Mouse (Mus musculus): ENCODE measurements around the gene Lmna. TPM values are rescaled to one million over a fixed set of nuclear protein-coding genes. Genes with fewer than 3 reads are reported as not detected.

The Lmna gene
- polyA plus RNA-seq, 1 experiment: 51.4 TPM

DNA sequence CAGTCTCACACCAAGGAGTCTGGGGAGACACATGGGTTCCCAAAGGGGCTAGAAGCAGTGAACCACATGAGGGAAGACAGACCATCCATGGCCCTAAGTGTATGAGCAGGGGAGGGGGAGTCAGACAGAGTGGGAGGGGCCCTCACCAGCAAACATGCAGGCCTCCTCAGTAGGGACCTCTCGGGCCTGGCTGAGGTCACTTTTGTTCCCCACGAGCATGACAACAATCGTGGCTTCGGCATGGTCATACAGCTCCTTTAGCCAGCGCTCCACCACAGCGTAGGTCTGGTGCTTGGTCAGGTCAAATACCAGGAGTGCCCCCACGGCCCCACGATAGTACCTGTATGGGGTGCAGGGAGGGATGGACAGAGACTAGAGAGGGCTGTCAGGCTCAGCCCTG lies 33.4 kb upstream of the Lmna start:
- Histone ChIP-seq H3K27ac (ENCODE audit: insufficient read depth, low read length) (no peak overlapping the region), H3K4me1 (ENCODE audit: control insufficient read depth, insufficient read depth, low read length) (peaks cover 35% of the 10 kb centered on the region), H3K4me3 (replicated peaks; ENCODE audit: insufficient read depth, low read depth, low read length) (no peak overlapping the region), H3K27me3 (ENCODE audit: control insufficient read depth, insufficient read depth, low read length) (no peaks in the 10 kb centered on the region)
- DNase-seq: no peak
- WGBS: 85% methylated on average over 8 of the region's 8 CpGs
- TF ChIP-seq CTCF (IDR thresholded peaks at IDR 0.05; ENCODE audit: borderline replicate concordance, insufficient read depth, low read depth, low read length) (no peak), POLR2A (IDR thresholded peaks at IDR 0.05; ENCODE audit: borderline replicate concordance, insufficient read depth, low read length) (no peak)

DNA sequence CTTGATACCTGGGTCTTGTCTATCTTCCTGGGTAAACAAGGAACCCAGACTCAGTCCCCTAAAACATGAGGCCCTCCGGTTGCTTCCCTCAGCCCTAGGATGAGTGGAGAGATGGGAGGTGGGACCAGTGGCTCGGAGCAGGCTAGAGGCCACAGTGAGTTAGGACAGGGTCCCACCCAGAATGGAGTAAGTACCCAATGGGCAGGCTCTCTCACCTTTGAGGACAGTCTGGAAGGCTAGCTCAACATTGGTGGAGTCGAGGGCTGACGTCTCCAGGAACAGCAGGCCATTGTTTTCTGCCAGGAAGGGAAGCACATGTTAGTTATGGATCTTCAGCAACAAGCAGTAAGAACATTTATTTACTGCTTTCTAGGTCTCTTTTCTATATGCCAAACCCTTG lies 32.7 kb upstream of the Lmna start:
- WGBS: 37% methylated on average over 4 of the region's 4 CpGs
- peak overlapping the region; percentile 64 for H3K27ac ChIP-seq (ENCODE audit: insufficient read depth, low read length)
- no peak for TF ChIP-seq CTCF (IDR thresholded peaks at IDR 0.05; ENCODE audit: borderline replicate concordance, insufficient read depth, low read depth, low read length)
- TF ChIP-seq POLR2A (IDR thresholded peaks at IDR 0.05; ENCODE audit: borderline replicate concordance, insufficient read depth, low read length): no peak

DNA sequence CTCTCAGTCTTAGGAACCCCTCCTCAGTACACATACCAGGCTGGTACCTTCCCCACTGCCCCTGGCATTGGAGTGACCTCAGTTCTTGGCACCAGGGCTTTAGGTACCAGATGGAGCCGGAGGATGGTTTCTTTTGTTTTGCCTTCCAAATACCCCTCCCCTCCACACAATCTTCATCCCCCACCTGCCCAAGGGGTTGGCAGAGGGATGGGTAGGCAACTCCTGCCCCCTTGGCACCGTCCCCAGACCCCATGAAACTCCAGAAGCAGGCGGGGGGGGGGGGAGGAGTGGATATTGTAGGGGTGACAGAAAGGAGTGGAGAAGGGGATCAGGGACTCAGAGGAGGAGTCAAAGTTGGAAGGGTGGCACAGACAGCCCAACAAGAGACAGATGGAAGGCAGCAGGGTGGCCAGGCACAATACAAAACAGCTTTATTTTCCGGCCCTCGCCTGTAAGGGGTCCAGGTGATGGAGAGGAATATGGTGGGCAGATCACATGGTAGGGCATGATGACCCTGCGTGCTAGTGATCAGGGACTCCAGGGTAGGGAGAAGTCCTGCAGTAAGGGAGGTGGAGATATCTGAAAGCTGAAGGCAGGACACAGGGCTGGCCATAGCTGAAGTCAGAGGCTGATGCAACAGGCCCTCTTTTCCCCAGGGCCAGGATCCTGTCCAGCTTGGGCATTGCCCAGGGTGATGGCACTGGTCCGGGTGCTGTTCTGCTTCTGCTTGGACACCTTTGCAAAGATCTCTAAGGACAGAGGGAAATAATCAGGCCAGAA lies 32.1 kb upstream of the Lmna start:
- 10% methylated on average over 7 of the region's 7 CpGs for WGBS
- DNase-seq: peak; percentile 62 to 66
- Histone ChIP-seq H3K27ac (ENCODE audit: insufficient read depth, low read length) (peak overlapping the region; percentile 64), H3K4me3 (replicated peaks; ENCODE audit: insufficient read depth, low read depth, low read length) (no peak overlapping the region), H3K27me3 (ENCODE audit: control insufficient read depth, insufficient read depth, low read length) (no peaks in the 10 kb centered on the region), H3K4me1 (ENCODE audit: control insufficient read depth, insufficient read depth, low read length) (peaks cover 35% of the 10 kb centered on the region)
- TF ChIP-seq CTCF (IDR thresholded peaks at IDR 0.05; ENCODE audit: borderline replicate concordance, insufficient read depth, low read depth, low read length) (no peak), POLR2A (IDR thresholded peaks at IDR 0.05; ENCODE audit: borderline replicate concordance, insufficient read depth, low read length) (0 out of 2 replicates have a peak, but pooled peaks have one; percentile 26)

More for the DNA sequence above, 32.7 kb upstream of the Lmna start:
- peaks cover 35% of the 10 kb centered on the region for H3K4me1 ChIP-seq (ENCODE audit: control insufficient read depth, insufficient read depth, low read length)
- no peak for DNase-seq
- no peaks in the 10 kb centered on the region for H3K27me3 ChIP-seq (ENCODE audit: control insufficient read depth, insufficient read depth, low read length)
- no peak overlapping the region for H3K4me3 ChIP-seq (replicated peaks; ENCODE audit: insufficient read depth, low read depth, low read length)

DNA sequence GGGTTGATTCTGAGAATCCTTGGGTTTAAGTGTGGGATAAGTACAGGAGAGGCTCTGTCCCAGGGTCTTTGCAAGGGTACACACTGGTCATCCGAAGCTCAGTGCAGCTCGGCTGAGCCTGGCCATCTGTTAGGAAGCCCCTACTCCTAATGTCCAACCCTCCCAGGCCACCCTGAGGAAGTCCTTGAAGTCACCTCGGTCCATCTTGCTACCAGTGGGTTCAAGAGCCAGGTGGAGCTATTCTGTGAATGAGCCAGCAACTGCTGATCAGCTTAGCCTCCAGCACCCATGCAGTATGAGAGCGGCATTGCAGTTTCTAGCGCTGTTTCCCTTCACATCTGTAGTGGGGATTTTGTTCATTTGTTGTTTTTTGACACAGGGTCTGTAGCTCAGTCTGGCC lies 30.3 kb upstream of the Lmna start:
- Histone ChIP-seq H3K4me1 (ENCODE audit: control insufficient read depth, insufficient read depth, low read length) (peaks cover 33% of the 10 kb centered on the region), H3K4me3 (replicated peaks; ENCODE audit: insufficient read depth, low read depth, low read length) (no peak overlapping the region), H3K27me3 (ENCODE audit: control insufficient read depth, insufficient read depth, low read length) (no peaks in the 10 kb centered on the region), H3K27ac (ENCODE audit: insufficient read depth, low read length) (no peak overlapping the region)
- WGBS: 49% methylated on average over 5 of the region's 5 CpGs
- TF ChIP-seq POLR2A (IDR thresholded peaks at IDR 0.05; ENCODE audit: borderline replicate concordance, insufficient read depth, low read length) (no peak), CTCF (IDR thresholded peaks at IDR 0.05; ENCODE audit: borderline replicate concordance, insufficient read depth, low read depth, low read length) (no peak)
- no peak for DNase-seq

DNA sequence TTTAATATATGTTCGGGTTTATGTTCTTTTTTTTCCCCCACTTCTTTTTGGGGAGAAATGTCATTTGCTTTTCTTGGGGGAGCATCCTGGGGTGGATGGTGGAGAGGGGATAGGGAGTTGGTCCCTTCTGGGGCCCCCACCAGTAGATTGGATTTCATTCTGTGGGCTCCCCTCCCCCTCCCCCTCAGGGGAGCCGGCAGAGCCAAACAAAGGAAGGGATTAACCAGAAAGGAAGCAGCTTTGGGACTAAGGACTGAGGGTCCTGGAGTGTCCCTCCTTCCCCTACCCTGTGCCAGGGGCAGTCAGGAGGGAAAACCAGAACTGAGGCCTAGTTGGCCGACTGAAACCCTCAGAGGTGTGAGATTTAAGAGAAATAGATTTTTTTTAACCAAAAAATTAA lies 29.6 kb upstream of the Lmna start:
- no peak for TF ChIP-seq POLR2A (IDR thresholded peaks at IDR 0.05; ENCODE audit: borderline replicate concordance, insufficient read depth, low read length)
- no peak for TF ChIP-seq CTCF (IDR thresholded peaks at IDR 0.05; ENCODE audit: borderline replicate concordance, insufficient read depth, low read depth, low read length)
- DNase-seq: no peak
- Histone ChIP-seq H3K27me3 (ENCODE audit: control insufficient read depth, insufficient read depth, low read length) (no peaks in the 10 kb centered on the region), H3K4me3 (replicated peaks; ENCODE audit: insufficient read depth, low read depth, low read length) (no peak overlapping the region), H3K4me1 (ENCODE audit: control insufficient read depth, insufficient read depth, low read length) (peaks cover 28% of the 10 kb centered on the region), H3K27ac (ENCODE audit: insufficient read depth, low read length) (no peak overlapping the region)
- 63% methylated on average over 3 of the region's 3 CpGs for WGBS

DNA sequence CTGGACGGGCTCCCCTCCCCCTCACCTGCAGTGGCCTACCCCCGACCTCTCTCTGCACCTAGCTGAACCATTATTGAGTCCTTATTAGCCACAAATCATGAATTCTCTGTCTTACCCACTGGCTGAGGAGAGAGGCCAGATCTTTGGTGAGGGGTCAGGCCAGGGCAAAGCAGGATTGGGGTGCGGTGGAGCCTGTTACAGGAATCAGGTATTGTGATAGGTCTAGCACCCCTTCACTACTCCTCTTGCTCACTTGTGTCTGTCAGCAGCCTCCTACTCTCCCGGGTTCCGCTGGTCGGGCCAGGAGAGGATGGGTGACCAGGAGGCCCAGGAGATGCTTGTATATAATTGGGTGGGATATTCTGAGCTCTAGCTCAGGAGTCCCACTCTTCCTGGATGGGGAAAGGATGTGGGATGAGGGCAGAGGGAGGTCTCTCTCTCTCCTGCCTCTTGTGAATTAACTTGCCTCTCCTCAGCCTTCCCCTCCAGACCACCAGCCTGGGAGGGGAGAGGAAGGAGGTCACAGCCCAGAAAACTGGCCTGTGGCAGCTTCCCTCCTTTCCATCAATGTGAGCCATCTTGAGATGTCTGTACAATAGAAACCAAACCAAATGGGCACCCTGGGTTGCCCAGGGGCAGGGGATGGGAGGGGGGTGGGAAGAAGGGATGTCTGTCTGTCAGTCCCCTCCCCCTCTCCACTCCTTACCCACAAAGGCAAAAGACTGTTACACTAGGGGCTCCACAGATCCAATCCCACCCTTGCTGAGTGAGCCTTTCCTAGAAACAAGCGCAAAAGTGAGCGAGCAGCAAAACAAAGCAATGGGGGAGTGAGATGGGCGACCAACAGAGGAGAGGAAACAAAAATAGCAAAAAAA lies 28.8 kb upstream of the Lmna start:
- 52% methylated on average over 9 of the region's 9 CpGs for WGBS
- Histone ChIP-seq H3K4me1 (ENCODE audit: control insufficient read depth, insufficient read depth, low read length) (peaks cover 23% of the 10 kb centered on the region), H3K27ac (ENCODE audit: insufficient read depth, low read length) (no peak overlapping the region), H3K27me3 (ENCODE audit: control insufficient read depth, insufficient read depth, low read length) (no peaks in the 10 kb centered on the region), H3K4me3 (replicated peaks; ENCODE audit: insufficient read depth, low read depth, low read length) (no peak overlapping the region)
- DNase-seq: no peak
- no peak for TF ChIP-seq CTCF (IDR thresholded peaks at IDR 0.05; ENCODE audit: borderline replicate concordance, insufficient read depth, low read depth, low read length)
- TF ChIP-seq POLR2A (IDR thresholded peaks at IDR 0.05; ENCODE audit: borderline replicate concordance, insufficient read depth, low read length): no peak

DNA sequence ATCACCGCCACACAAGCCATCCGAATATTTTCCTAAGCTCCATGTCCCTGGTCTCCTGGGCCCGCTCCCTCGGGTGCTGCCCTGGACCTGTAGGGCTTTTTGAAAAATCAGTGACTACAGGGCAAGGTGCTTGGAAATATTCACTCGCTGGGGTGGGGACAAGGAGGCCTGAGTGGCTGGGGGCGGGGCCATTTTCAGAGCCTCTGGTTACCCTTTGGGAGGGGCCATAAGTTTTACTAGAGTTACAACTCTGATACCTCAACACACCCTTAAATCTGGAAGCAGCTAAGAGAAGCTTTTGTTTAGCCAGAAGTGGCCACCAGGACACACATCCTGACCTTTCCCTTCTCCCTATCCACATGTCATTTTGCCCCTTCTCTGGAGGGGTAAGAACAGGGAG lies 27.4 kb upstream of the Lmna start:
- WGBS: 42% methylated on average over 6 of the region's 6 CpGs
- TF ChIP-seq POLR2A (IDR thresholded peaks at IDR 0.05; ENCODE audit: borderline replicate concordance, insufficient read depth, low read length) (no peak), CTCF (IDR thresholded peaks at IDR 0.05; ENCODE audit: borderline replicate concordance, insufficient read depth, low read depth, low read length) (no peak)
- no peak for DNase-seq
- H3K4me1 ChIP-seq (ENCODE audit: control insufficient read depth, insufficient read depth, low read length): peaks cover 14% of the 10 kb centered on the region
- peak overlapping the region; percentile 63 for H3K4me3 ChIP-seq (replicated peaks; ENCODE audit: insufficient read depth, low read depth, low read length)
- no peaks in the 10 kb centered on the region for H3K27me3 ChIP-seq (ENCODE audit: control insufficient read depth, insufficient read depth, low read length)
- no peak overlapping the region; the same call in 1 of the 2 replicates for H3K27ac ChIP-seq (ENCODE audit: insufficient read depth, low read length)
